Mouse (Mus musculus) olfactory bulb, adult 2 months (tissue): ENCODE measurements around the gene Smarcc2.

Source experiments
- CTCF ChIP-seq: fragments of 200-500 bp; IDR thresholded peaks from 2 replicates; pipeline ENCODE4 v1.5.1; 2012; ENCODE audit warnings: low read depth, mild to moderate bottlenecking, low read length, moderate library complexity; ENCODE audit not compliant: insufficient read depth
- POLR2A ChIP-seq: fragments of 200-500 bp; IDR thresholded peaks from 2 replicates; pipeline ENCODE4 v1.6.1; 2012; ENCODE audit warnings: mild to moderate bottlenecking, low read depth, low read length, moderate library complexity; ENCODE audit not compliant: insufficient read depth

DNA sequence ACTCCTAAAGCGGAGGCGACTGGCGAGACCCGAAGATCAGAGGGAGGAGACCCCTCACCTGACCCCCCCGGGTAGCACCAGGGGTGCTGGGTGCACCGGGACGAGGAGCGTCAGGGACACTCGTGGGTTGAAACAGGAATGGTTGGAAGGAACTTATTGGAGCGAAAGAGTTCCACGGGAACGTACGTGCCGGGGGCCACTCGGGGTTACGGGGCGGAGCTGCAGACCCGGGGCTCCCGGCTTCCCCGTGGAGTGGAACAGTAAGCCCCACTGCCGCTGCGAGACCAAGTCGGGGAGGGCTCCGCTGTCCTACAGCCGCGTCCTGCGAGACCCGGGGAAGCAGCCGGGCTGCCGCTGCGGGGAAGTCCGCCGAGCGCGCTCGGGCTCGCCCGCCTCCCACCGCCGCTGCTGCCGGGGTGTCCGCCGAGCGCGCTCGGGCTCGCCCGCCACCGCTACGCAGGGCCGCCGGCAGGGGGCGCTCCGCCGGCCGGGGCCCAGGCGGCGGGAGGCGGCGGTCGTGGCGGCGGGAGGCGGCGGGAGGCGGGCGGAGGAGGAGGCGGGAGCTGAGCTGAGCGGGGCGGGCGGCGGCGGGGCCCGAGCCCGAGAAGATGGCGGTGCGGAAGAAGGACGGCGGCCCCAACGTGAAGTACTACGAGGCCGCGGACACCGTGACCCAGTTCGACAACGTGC lies at the start of gene Smarcc2:
- TF ChIP-seq CTCF (peak; percentile 61), POLR2A (peak; percentile 63)
